Mouse (Mus musculus): Measurements from ENCODE around the gene Sptb.

Sptb gene

GRCm38 (mm10) chr12:76576061-76576460 lies 134.3 kb downstream of the Sptb start:
- no peak for DNase-seq (ENCODE audit: low read depth, low spot score)

GRCm38 (mm10) chr12:76574815-76575214 lies 135.5 kb downstream of the Sptb start:
- no peak for DNase-seq (ENCODE audit: low read depth, low spot score)

GRCm38 (mm10) chr12:76573381-76573780 lies 137.0 kb downstream of the Sptb start:
- no peak for DNase-seq (ENCODE audit: low read depth, low spot score)

- no peak for DNase-seq (ENCODE audit: low read depth, low spot score)
Measured at GRCm38 (mm10) chr12:76572261-76573251, 137.8 kb downstream of the Sptb start.

GRCm38 (mm10) chr12:76571266-76571665 lies 139.1 kb downstream of the Sptb start:
- no peak for DNase-seq (ENCODE audit: low read depth, low spot score)

- DNase-seq (ENCODE audit: low read depth, low spot score), result no peak
Measured at GRCm38 (mm10) chr12:76570221-76570940, 140.0 kb downstream of the Sptb start.

GRCm38 (mm10) chr12:76566284-76566683 lies 144.1 kb downstream of the Sptb start:
- DNase-seq (ENCODE audit: low read depth, low spot score), result no peak

GRCm38 (mm10) chr12:76562196-76562595 lies 148.2 kb downstream of the Sptb start:
- DNase-seq (ENCODE audit: low read depth, low spot score), result no peak

- DNase-seq (ENCODE audit: low read depth, low spot score), result no peak
Measured at GRCm38 (mm10) chr12:76558206-76558605, 152.1 kb downstream of the Sptb start.

GRCm38 (mm10) chr12:76556745-76557389 lies 153.5 kb downstream of the Sptb start:
- no peak for DNase-seq (ENCODE audit: low read depth, low spot score)

- no peak for DNase-seq (ENCODE audit: low read depth, low spot score)
Measured at GRCm38 (mm10) chr12:76556187-76556586, 154.2 kb downstream of the Sptb start.

GRCm38 (mm10) chr12:76554871-76555386 lies 155.4 kb downstream of the Sptb start:
- no peak for DNase-seq (ENCODE audit: low read depth, low spot score)

- no peak for DNase-seq (ENCODE audit: low read depth, low spot score)
Measured at GRCm38 (mm10) chr12:76554392-76554791, 156.0 kb downstream of the Sptb start.

GRCm38 (mm10) chr12:76553917-76554316 lies 156.4 kb downstream of the Sptb start:
- DNase-seq (ENCODE audit: low read depth, low spot score), result no peak

- no peak for DNase-seq (ENCODE audit: low read depth, low spot score)
Measured at GRCm38 (mm10) chr12:76552958-76553357, 157.4 kb downstream of the Sptb start.

GRCm38 (mm10) chr12:76552321-76552720 lies 158.0 kb downstream of the Sptb start:
- DNase-seq (ENCODE audit: low read depth, low spot score), result no peak

- no peak for DNase-seq (ENCODE audit: low read depth, low spot score)
Measured at GRCm38 (mm10) chr12:76549203-76549602, 161.1 kb downstream of the Sptb start.

- no peak for DNase-seq (ENCODE audit: low read depth, low spot score)
Measured at GRCm38 (mm10) chr12:76548082-76548423, 162.3 kb downstream of the Sptb start.

GRCm38 (mm10) chr12:76547409-76548081 lies 162.8 kb downstream of the Sptb start:
- no peak for DNase-seq (ENCODE audit: low read depth, low spot score)

- DNase-seq (ENCODE audit: low read depth, low spot score), result no peak
Measured at GRCm38 (mm10) chr12:76546383-76547276, 163.7 kb downstream of the Sptb start.

All from CD4-positive helper T cell, adult 2 months (primary cell).